14 mouse cellular contexts compared by ENCODE assay signal in the genomic region with DNA sequence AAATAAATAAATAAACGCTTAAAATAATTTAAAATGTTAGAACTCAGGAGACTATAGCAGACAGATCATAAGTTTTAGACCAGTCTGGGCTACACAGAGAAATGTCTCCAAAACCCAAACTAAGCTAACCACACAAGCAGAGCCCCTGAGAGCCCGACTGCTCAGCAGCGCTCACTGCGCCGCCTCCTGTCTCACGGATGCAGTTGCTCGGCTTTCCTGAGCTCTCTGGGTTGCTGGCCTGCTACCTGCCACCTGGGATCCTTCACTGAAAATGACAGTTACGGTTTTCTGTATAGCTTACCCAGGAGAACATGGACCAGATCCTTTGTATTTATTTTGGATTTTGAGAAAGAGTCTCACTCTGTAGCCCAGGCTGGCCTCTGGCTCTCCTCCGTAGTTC. TPM values are rescaled to one million over a fixed set of nuclear protein-coding genes. Genes with fewer than 3 reads are reported as not detected.
A peak's percentile ranks its signal among the peaks of the same experiment; 100 is the strongest.
DNase-seq lines count a peak whose midpoint lies in the region; ATAC-seq and TF ChIP-seq lines count a peak whose summit lies in the region.
"Had no signal": no experiment of that assay in that cellular context is flagged by ENCODE, and none has a peak within 500 bp of the region (broad histone marks: within the 10 kb centered on the region; RNA-seq: fewer than 3 reads in every experiment).

No protein-coding gene starts in this region.

- H3K9ac ChIP-seq in lung, postnatal 0 days (replicated peaks; ENCODE audit: low read depth), result no peak overlapping the region
- H3K9ac ChIP-seq in liver, embryonic 13.5 days, result no peak overlapping the region
- no peak overlapping the region for H3K9ac ChIP-seq in forebrain, embryonic 14.5 days (ENCODE audit: low read length)
- H3K9ac ChIP-seq: forebrain, embryonic 12.5 days; heart, embryonic 15.5 days had no signal

- WGBS in lung, postnatal 0 days, result 51% methylated on average over 9 of the region's 9 CpGs
- WGBS in liver, embryonic 13.5 days (ENCODE audit: insufficient replicate concordance), result 74% methylated on average over 9 of the region's 9 CpGs
- WGBS in forebrain, embryonic 14.5 days, result 47% methylated on average over 9 of the region's 9 CpGs

- peak; percentile 40 for TF ChIP-seq CTCF in lung, postnatal 0 days (IDR thresholded peaks at IDR 0.05)

- no peak overlapping the region for H3K4me2 ChIP-seq in lung, postnatal 0 days (replicated peaks; ENCODE audit: low read depth, low read length)
- no peak overlapping the region for H3K4me2 ChIP-seq in liver, embryonic 13.5 days
- no peak overlapping the region for H3K4me2 ChIP-seq in forebrain, embryonic 14.5 days (ENCODE audit: low read length)
- H3K4me2 ChIP-seq: forebrain, embryonic 12.5 days; heart, embryonic 15.5 days had no signal

- DNase-seq in lung, postnatal 0 days (ENCODE audit: low spot score), result no peak
- no peak for DNase-seq in lung, adult 18-20 months
- DNase-seq in T-cell, adult 2 months (ENCODE audit: low spot score), result peak; percentile 79
- no peak for DNase-seq in liver, embryonic 13.5 days
- peak; percentile 86 for DNase-seq in thymus, postnatal 14 days
- no peak for DNase-seq in testis, postnatal 14 days (ENCODE audit: low spot score)
- DNase-seq in forebrain, embryonic 14.5 days (ENCODE audit: low spot score), result no peak
- DNase-seq: gastrocnemius, postnatal 10 days; kidney, adult 9 months had no signal

- H3K4me1 ChIP-seq in lung, postnatal 0 days (ENCODE audit: insufficient read depth, low read depth, low read length), result no peaks in the 10 kb centered on the region
- H3K4me1 ChIP-seq in liver, embryonic 13.5 days (replicated peaks), result peaks cover 61% of the 10 kb centered on the region
- H3K4me1 ChIP-seq in forebrain, embryonic 14.5 days (ENCODE audit: control insufficient read depth, insufficient read depth, low read length), result no peaks in the 10 kb centered on the region

- no peak for ATAC-seq in lung, postnatal 0 days
- no peak for ATAC-seq in liver, embryonic 13.5 days (ENCODE audit: low read depth)
- ATAC-seq in forebrain, embryonic 14.5 days, result no peak
- ATAC-seq in erythroblast, adult 5-6 weeks (replicated peaks; ENCODE audit: low FRiP score, poor library complexity, severe bottlenecking), result no peak
- ATAC-seq: Patski had no signal

- TF ChIP-seq EP300 in lung, postnatal 0 days (IDR thresholded peaks at IDR 0.05), result no peak

- no peaks in the 10 kb centered on the region for H3K27me3 ChIP-seq in lung, postnatal 0 days (replicated peaks; ENCODE audit: insufficient read depth, low read length)
- no peaks in the 10 kb centered on the region for H3K27me3 ChIP-seq in liver, embryonic 13.5 days
- no peaks in the 10 kb centered on the region for H3K27me3 ChIP-seq in forebrain, embryonic 14.5 days (replicated peaks; ENCODE audit: control insufficient read depth, insufficient read depth, low read length)
- H3K27me3 ChIP-seq: forebrain, embryonic 12.5 days; heart, embryonic 15.5 days; Patski had no signal

- no peak overlapping the region for H3K27ac ChIP-seq in lung, postnatal 0 days (ENCODE audit: low read length)
- H3K27ac ChIP-seq in liver, embryonic 13.5 days, result peak overlapping the region; percentile 40; the same call in 1 of the 2 replicates
- H3K27ac ChIP-seq in forebrain, embryonic 14.5 days (ENCODE audit: low read depth, low read length), result no peak overlapping the region
- H3K27ac ChIP-seq: forebrain, embryonic 12.5 days; heart, embryonic 15.5 days; left cerebral cortex, adult 2 months had no signal

- H3K36me3 ChIP-seq in lung, postnatal 0 days (ENCODE audit: insufficient read depth, low read length), result no peaks in the 10 kb centered on the region
- peaks cover 13% of the 10 kb centered on the region for H3K36me3 ChIP-seq in liver, embryonic 13.5 days
- H3K36me3 ChIP-seq in forebrain, embryonic 14.5 days (ENCODE audit: control insufficient read depth, insufficient read depth, low read length), result no peaks in the 10 kb centered on the region
- H3K36me3 ChIP-seq: forebrain, embryonic 12.5 days; heart, embryonic 15.5 days had no signal

- no peak overlapping the region for H3K4me3 ChIP-seq in lung, postnatal 0 days (ENCODE audit: low read depth, low read length)
- H3K4me3 ChIP-seq in liver, embryonic 13.5 days (replicated peaks), result no peak overlapping the region
- no peak overlapping the region for H3K4me3 ChIP-seq in forebrain, embryonic 14.5 days (ENCODE audit: low read depth, low read length)
- H3K4me3 ChIP-seq: forebrain, embryonic 12.5 days; heart, embryonic 15.5 days; left cerebral cortex, adult 2 months had no signal

- H3K9me3 ChIP-seq in lung, postnatal 0 days (ENCODE audit: low read length), result no peaks in the 10 kb centered on the region
- H3K9me3 ChIP-seq in liver, embryonic 13.5 days (replicated peaks), result no peaks in the 10 kb centered on the region
- H3K9me3 ChIP-seq in forebrain, embryonic 14.5 days (replicated peaks; ENCODE audit: control insufficient read depth, low read length), result no peaks in the 10 kb centered on the region
- H3K9me3 ChIP-seq: forebrain, embryonic 12.5 days; heart, embryonic 15.5 days had no signal

RNA-seq across cellular contexts. Expression of a gene that starts 17.0 kb away (rescaled TPM):
- 155 and 166 TPM in 2 replicates for polyA plus RNA-seq in lung, postnatal 0 days (2015; fragmentation: Nextera tagmentation; extraction: Ambion mirVana)
- 219 and 233 TPM in 2 replicates for polyA plus RNA-seq in liver, embryonic 13.5 days (2015; fragmentation: Nextera tagmentation; extraction: Ambion mirVana)
- 160 and 203 TPM in 2 replicates for polyA plus RNA-seq in forebrain, embryonic 14.5 days (2014; fragmentation: Nextera tagmentation; extraction: Ambion mirVana)
- total RNA-seq in erythroblast, adult 5-6 weeks (2015; ENCODE audit: low replicate concordance), result 133 and 166 TPM in 2 replicates
- total RNA-seq in erythroblast, adult 5-6 weeks (2017; ENCODE audit: low replicate concordance), result 103 and 121 TPM in 2 replicates

RNA-seq across cellular contexts. Expression of a gene that starts 40.0 kb away (rescaled TPM):
- 0.64 and 0.83 TPM in 2 replicates for polyA plus RNA-seq in lung, postnatal 0 days (2015; fragmentation: Nextera tagmentation; extraction: Ambion mirVana)
- 2.7 and 3.1 TPM in 2 replicates for polyA plus RNA-seq in liver, embryonic 13.5 days (2015; fragmentation: Nextera tagmentation; extraction: Ambion mirVana)
- 13.5 and 20.2 TPM in 2 replicates for polyA plus RNA-seq in forebrain, embryonic 14.5 days (2014; fragmentation: Nextera tagmentation; extraction: Ambion mirVana)
- total RNA-seq in erythroblast, adult 5-6 weeks (2015; ENCODE audit: low replicate concordance), result 4.2 and 5.4 TPM in 2 replicates
- 5.4 and 16.6 TPM in 2 replicates for total RNA-seq in erythroblast, adult 5-6 weeks (2017; ENCODE audit: low replicate concordance)

RNA-seq across cellular contexts. Expression of a gene that starts 57.8 kb away (rescaled TPM):
- polyA plus RNA-seq in lung, postnatal 0 days (2015; fragmentation: Nextera tagmentation; extraction: Ambion mirVana), result 4.6 and 6.6 TPM in 2 replicates
- polyA plus RNA-seq in liver, embryonic 13.5 days (2015; fragmentation: Nextera tagmentation; extraction: Ambion mirVana), result 3.8 and 5.5 TPM in 2 replicates
- polyA plus RNA-seq in forebrain, embryonic 14.5 days (2014; fragmentation: Nextera tagmentation; extraction: Ambion mirVana), result 0.63 and 1.1 TPM in 2 replicates
- not detected in 2 replicates for total RNA-seq in erythroblast, adult 5-6 weeks (2015; ENCODE audit: low replicate concordance)
- 0.98 and 1.0 TPM in 2 replicates for total RNA-seq in erythroblast, adult 5-6 weeks (2017; ENCODE audit: low replicate concordance)

Comparison
In these comparisons a context has a peak if more than half of its experiments do, and no peak if none do; other contexts are left out.
1. DNase-seq: peak in T-cell, adult 2 months (single experiment) and thymus, postnatal 14 days (single experiment); none in lung, postnatal 0 days (single experiment), lung, adult 18-20 months (0 of 2), liver, embryonic 13.5 days (single experiment), testis, postnatal 14 days (single experiment) and forebrain, embryonic 14.5 days (single experiment).